Mouse (Mus musculus) ES-E14 (cell line): ENCODE results near the gene 3110009E18Rik. TPM values are rescaled to one million over a fixed set of nuclear protein-coding genes. Genes with fewer than 3 reads are reported as not detected.

Experiments
- DNase-seq: peaks from one replicate; pipeline ENCODE4 v3.0.0-alpha.2; 2013; ENCODE audit warnings: low read depth, low spot score
- H3K27ac ChIP-seq: 2 replicates; pipeline ENCODE4 v1.5.1; 2012; ENCODE audit warnings: low read depth, mild to moderate bottlenecking, low read length, moderate library complexity, mixed read lengths; ENCODE audit not compliant: poor library complexity, insufficient read depth, severe bottlenecking
- H3K36me3 ChIP-seq: 2 replicates; pipeline ENCODE4 v1.6.1; 2012; ENCODE audit warnings: mild to moderate bottlenecking, low read length, moderate library complexity, mixed read lengths; ENCODE audit not compliant: control insufficient read depth, poor library complexity, insufficient read depth, severe bottlenecking
- H3K4me1 ChIP-seq, 2 experiments: fragments of 150-350 bp in 1 of 2; sonication (generic) in 1 of 2; 2 replicates each; pipeline ENCODE4 v1.6.1; 2012; ENCODE audit warnings: low read length in 2 of 2, mild to moderate bottlenecking in 1 of 2, mixed read lengths in 1 of 2; ENCODE audit not compliant: control insufficient read depth in 2 of 2, insufficient read depth in 2 of 2, poor library complexity in 1 of 2
- H3K4me3 ChIP-seq, 2 experiments: fragments of 150-350 bp in 1 of 2; sonication (generic) in 1 of 2; 2 replicates each; pipeline ENCODE4 v1.5.1; 2012; ENCODE audit warnings: low read length in 2 of 2, low read depth in 1 of 2, mild to moderate bottlenecking in 1 of 2, mixed read lengths in 1 of 2; ENCODE audit not compliant: insufficient read depth in 1 of 2, poor library complexity in 1 of 2, severe bottlenecking in 1 of 2
- H3K9ac ChIP-seq: 2 replicates; pipeline ENCODE4 v1.6.1; 2012; ENCODE audit warnings: low read depth, mild to moderate bottlenecking, low read length, mixed read lengths; ENCODE audit not compliant: poor library complexity, insufficient read depth, severe bottlenecking
- H3K9me3 ChIP-seq: fragments of 150-350 bp; sonication (generic); 2 replicates; pipeline ENCODE4 v1.6.1; 2012; ENCODE audit warnings: low read depth, mild to moderate bottlenecking, low read length; ENCODE audit not compliant: control insufficient read depth, insufficient read depth
- CHD2 ChIP-seq: IDR thresholded peaks from 2 replicates; pipeline ENCODE4 v1.6.1; 2014; ENCODE audit warnings: mild to moderate bottlenecking, low read depth, low read length, inconsistent platforms
- HCFC1 ChIP-seq: IDR thresholded peaks from 2 replicates; pipeline ENCODE4 v1.6.1; 2012; ENCODE audit warnings: low read length, inconsistent platforms, borderline replicate concordance; ENCODE audit not compliant: insufficient read depth
- MAFK ChIP-seq: IDR thresholded peaks from 2 replicates; pipeline ENCODE4 v1.6.1; 2014; ENCODE audit warnings: mild to moderate bottlenecking, low read depth, low read length, inconsistent platforms; ENCODE audit not compliant: insufficient read depth
- ZC3H11A ChIP-seq: IDR thresholded peaks from 2 replicates; pipeline ENCODE4 v1.6.1; 2012; ENCODE audit warnings: low read depth, mild to moderate bottlenecking, inconsistent platforms, low read length, borderline replicate concordance
- ZNF384 ChIP-seq: IDR thresholded peaks from 2 replicates; pipeline ENCODE4 v1.6.1; 2012; ENCODE audit warnings: low read depth, low read length, inconsistent platforms
- in situ Hi-C, 2 experiments: fragments of 600-800 bp; cut with MboI; formaldehyde crosslinking; loops; one replicate each; pipeline ENCODE4 v1.15.1; 2025; ENCODE audit warnings: low sequenced_read_pairs in 2 of 2, inconsistent platforms in 1 of 2; ENCODE audit not compliant: unreplicated experiment in 2 of 2
- total RNA-seq: library from RNA; depleted of rRNA; stranded (reverse); fragments of 300-350 nt; gene quantifications from 2 replicates; pipeline ENCODE4 v1.2.3, GENCODE M21; 2012

The 3110009E18Rik gene
- total RNA-seq, 1 experiment: 8.3 TPM

- in situ Hi-C loops: loop anchor here in 1 of 2 experiments (25.0 kb wide), 1 partner anchor 340 kb away; no protein-coding TSS in a partner anchor
- H3K9ac ChIP-seq: no peak overlapping the region
- no peaks in the 10 kb centered on the region for H3K9me3 ChIP-seq
- H3K27ac ChIP-seq: no peak overlapping the region
- TF ChIP-seq HCFC1 (no peak), ZC3H11A (peak; percentile 88)
- peak; percentile 58 for DNase-seq
- H3K36me3 ChIP-seq: no peaks in the 10 kb centered on the region
- H3K4me3 ChIP-seq: no peak overlapping the region
- no peaks in the 10 kb centered on the region for H3K4me1 ChIP-seq
Observed at GRCm38 (mm10) chr1:120197189-120197588, 76.2 kb downstream of the 3110009E18Rik start.

- no peak overlapping the region for H3K27ac ChIP-seq
- no peak overlapping the region for H3K9ac ChIP-seq
- H3K4me3 ChIP-seq: no peak overlapping the region
- H3K4me1 ChIP-seq: no peaks in the 10 kb centered on the region
- no peaks in the 10 kb centered on the region for H3K36me3 ChIP-seq
- TF ChIP-seq MAFK: no peak
- no peak for TF ChIP-seq CHD2
- TF ChIP-seq ZNF384: no peak
- no peak for TF ChIP-seq ZC3H11A
- no peak for TF ChIP-seq HCFC1
- no peak for DNase-seq
- no peaks in the 10 kb centered on the region for H3K9me3 ChIP-seq
- in situ Hi-C loops: loop anchor here in 1 of 2 experiments (25.0 kb wide), 1 partner anchor 339 kb away; no protein-coding TSS in a partner anchor
Observed at GRCm38 (mm10) chr1:120198151-120198550, 77.2 kb downstream of the 3110009E18Rik start.

- H3K9ac ChIP-seq: no peak overlapping the region
- no peak overlapping the region for H3K27ac ChIP-seq
- no peaks in the 10 kb centered on the region for H3K4me1 ChIP-seq
- no peak for DNase-seq
- no peak overlapping the region for H3K4me3 ChIP-seq
- H3K36me3 ChIP-seq: no peaks in the 10 kb centered on the region
- no peaks in the 10 kb centered on the region for H3K9me3 ChIP-seq
- in situ Hi-C loops: loop anchor here in 1 of 2 experiments (25.0 kb wide), 1 partner anchor 338 kb away; no protein-coding TSS in a partner anchor
- TF ChIP-seq CHD2 (no peak), MAFK (no peak), ZC3H11A (no peak), HCFC1 (no peak), ZNF384 (no peak)
Observed at GRCm38 (mm10) chr1:120198942-120199341, 78.0 kb downstream of the 3110009E18Rik start.

GRCm38 (mm10) chr1:120202542-120202941, 81.6 kb downstream of the 3110009E18Rik start:
- in situ Hi-C loops: no loop called here
- TF ChIP-seq CHD2: no peak
- Histone ChIP-seq H3K9ac (no peak overlapping the region), H3K4me1 (peaks cover 0 to 2% of the 10 kb centered on the region in 2 experiments; a peak in 1 of 4 replicates), H3K27ac (no peak overlapping the region), H3K9me3 (no peaks in the 10 kb centered on the region), H3K36me3 (no peaks in the 10 kb centered on the region), H3K4me3 (no peak overlapping the region)
- DNase-seq: no peak

- TF ChIP-seq ZNF384 (no peak), MAFK (no peak), ZC3H11A (no peak), HCFC1 (no peak), CHD2 (no peak)
- no peaks in the 10 kb centered on the region for H3K9me3 ChIP-seq
- no peak overlapping the region for H3K4me3 ChIP-seq
- in situ Hi-C loops: no loop called here
- no peak overlapping the region for H3K27ac ChIP-seq
- H3K9ac ChIP-seq: no peak overlapping the region
- peaks cover 0 to 2% of the 10 kb centered on the region in 2 experiments; a peak in 1 of 4 replicates for H3K4me1 ChIP-seq
- H3K36me3 ChIP-seq: no peaks in the 10 kb centered on the region
- no peak for DNase-seq
Observed at GRCm38 (mm10) chr1:120203836-120204235, 82.8 kb downstream of the 3110009E18Rik start.
